Mouse (Mus musculus) mesoderm, embryonic 11.5 days (tissue): ENCODE results near the gene Clba1.

Experiments
- DNase-seq: peaks from one replicate; pipeline ENCODE4 v3.0.0-alpha.2; 2012; ENCODE audit warnings: low read depth, low spot score

Clba1 gene

GRCm38 (mm10) chr12:112808587-112809364 is at the start of gene Clba1:
Gene Clba1, plus strand, starts transcription at chr12:112808937.
- DNase-seq, result peak; percentile 95

DNA sequence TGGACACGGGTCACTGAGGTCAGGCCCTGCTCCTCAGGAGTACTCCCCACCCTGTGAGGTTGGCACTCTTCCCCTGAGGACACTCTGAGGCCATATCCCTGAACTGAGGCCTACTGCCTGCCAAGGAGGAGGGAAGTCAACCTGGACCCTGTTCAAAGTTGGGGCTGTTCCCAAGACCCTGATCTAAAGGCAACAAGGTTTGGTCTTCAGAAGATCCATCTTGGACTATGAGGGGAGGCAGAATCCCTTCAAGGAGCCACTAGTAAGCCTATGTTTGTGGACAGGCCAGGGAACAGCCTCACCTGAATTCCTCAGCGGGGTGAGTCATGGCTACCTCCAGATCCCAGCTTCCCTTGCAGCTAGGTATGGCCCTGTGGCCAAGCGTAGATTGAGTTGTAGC is 49.3 kb upstream of the Clba1 start:
- DNase-seq, result no peak

DNA sequence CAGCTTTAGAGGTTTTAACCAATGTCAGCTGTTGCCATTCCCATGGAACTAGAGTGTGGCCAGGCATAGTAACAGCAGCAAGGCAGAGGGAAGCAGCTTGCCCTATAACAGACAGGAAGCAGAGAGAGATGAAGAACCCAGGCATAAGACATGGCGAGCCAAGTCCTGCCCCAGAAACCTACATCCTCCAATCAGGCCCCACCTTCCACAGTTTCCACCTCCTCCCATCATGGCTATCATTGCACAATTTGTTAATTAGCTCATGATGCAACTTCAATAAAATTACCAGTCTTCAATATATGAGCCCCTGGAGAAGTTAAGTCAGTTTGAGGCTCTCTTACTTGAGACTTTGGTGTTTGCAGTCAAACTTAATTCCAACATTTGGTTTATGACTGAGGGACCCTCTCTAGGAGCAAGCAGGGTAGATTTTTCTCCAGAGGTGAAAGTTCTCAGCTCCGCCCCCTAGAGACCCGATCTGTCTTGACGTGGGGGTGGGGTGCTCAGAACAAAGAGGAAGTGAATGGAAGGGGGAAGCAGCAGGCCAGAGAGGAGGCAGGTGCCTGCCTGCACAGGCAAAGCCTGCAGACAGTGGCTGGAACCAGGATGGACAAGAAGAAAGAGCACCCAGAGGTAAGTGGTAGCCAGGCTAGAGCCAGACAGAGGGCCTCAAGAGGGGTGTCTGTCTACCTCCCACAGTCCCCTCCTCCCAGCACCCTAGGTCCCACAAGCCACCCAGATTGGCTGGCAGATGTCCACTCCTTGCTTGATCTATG is 48.4 kb upstream of the Clba1 start, which contains the start of gene Pld4:
TSS of gene Pld4 (plus strand) at position 502 of the 773 bp plus-strand sequence.
- no peak for DNase-seq

GRCm38 (mm10) chr12:112761411-112761810 is 47.3 kb upstream of the Clba1 start:
- no peak for DNase-seq

DNA sequence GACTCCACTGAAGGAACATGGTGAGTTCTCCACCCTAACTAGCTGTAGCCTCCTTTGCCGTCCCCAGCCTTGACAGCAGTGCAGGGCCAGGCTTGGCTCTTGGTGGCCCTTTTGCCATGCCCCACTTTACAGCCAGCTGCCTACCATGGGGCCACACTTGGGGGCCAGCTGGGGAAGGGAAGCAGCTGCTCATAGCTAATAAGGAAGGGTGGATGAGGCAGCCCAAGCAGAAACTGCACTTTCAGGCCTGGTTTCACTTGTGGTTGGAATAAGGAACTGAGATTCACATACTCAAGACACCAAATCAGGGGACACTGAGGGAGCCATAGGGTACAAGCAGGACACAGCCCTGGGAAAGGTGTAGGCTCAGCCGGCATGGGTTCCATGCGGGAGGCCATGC is 46.7 kb upstream of the Clba1 start:
- no peak for DNase-seq

DNA sequence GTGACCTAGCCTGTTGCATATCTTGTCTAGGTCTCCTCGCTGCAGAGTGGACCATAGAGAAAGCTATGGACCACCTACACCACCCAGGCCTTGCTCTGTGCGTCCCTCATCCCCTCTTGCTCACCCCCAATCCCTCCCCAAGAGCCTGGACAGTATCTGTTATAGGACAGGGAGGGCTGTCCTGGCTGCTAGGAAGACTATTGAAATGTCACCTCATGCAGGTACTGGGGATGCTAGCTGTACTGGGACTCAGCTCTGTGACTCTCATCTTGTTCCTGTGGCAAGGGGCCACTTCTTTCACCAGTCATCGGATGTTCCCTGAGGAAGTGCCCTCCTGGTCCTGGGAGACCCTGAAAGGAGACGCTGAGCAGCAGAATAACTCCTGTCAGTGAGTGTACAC is 45.6 kb upstream of the Clba1 start:
- no peak for DNase-seq

DNA sequence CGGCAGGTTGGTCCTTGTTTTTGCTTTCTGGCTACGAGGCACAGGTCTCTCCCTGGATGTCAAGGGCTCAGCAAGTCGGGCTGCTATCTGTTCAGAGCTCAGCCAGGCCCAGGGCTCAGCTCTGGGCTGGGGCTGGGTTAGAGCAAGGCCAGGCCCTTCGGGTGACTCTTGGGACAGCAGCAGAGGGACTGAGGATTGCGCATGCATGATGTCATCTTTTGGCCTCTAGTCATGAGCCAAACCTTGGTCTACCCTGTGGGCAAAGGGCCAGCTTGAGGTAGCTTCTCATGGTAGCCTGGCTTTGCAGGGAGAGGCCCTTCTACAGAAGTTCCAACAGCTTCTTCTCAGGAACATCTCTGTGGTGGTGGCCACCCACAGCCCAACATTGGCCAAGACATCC is 44.6 kb upstream of the Clba1 start:
- DNase-seq, result no peak

DNA sequence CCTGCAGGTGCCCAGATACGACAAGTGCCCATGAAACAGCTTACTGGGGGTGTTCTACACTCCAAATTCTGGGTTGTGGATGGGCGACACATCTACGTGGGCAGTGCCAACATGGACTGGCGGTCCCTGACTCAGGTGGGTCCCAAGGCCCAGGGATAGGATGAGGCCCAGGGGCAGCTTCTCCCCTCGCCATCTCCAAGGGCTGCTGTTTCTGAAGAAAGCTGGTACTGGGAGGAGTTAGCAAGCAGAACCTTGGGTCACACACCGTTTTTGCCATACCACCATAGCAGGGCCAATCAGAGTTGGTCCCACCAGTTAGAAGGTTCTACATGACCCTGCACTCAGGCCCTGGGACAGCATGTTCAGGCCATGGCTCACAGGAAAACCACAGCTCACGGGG is 43.7 kb upstream of the Clba1 start:
- DNase-seq, result no peak

GRCm38 (mm10) chr12:112766586-112766985 is 42.2 kb upstream of the Clba1 start:
- no peak for DNase-seq

DNA sequence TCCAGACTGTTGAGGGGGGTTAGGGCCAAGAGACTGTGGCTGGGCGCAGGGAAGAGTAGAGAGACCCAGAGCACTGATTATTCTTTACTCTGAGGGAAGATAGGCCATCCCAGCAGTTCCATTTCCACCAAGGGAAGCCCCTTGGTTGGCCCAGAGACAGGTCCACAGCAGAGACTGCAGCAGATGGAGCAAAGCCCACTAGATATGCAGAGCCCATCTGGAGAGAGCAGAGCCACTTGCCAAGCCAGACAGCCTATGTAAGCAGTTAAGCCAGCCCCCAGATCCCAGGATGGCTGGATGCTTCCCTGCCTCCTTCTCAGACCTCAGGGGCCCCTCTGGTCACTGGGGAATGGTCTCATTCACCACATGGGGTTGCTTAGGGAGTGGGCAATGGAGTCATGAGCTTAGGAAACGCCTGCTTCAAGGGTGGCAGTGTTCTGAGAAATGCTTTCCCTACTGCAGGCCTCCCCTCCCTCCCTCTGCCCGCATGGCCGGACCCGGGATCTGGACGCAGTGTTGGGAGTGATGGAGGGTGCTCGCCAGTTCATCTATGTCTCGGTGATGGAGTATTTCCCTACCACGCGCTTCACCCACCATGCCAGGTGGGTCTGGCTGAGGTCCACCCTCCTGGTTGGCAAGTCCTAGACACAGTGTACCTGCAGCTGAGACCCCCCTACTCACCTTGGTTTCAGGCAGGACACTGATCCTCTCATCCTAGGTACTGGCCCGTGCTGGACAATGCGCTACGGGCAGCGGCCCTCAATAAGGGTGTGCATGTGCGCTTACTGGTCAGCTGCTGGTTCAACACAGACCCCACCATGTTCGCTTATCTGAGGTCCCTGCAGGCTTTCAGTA is 41.5 kb upstream of the Clba1 start:
- DNase-seq, result no peak

- DNase-seq, result no peak
These were observed 40.6 kb upstream of the Clba1 start for GRCm38 (mm10) chr12:112768166-112768565.

- DNase-seq, result peak; percentile 39
These were observed 39.7 kb upstream of the Clba1 start for GRCm38 (mm10) chr12:112769031-112769430.

GRCm38 (mm10) chr12:112769751-112770150 is 39.0 kb upstream of the Clba1 start:
- no peak for DNase-seq

GRCm38 (mm10) chr12:112770396-112770795 is 38.3 kb upstream of the Clba1 start:
- no peak for DNase-seq

DNA sequence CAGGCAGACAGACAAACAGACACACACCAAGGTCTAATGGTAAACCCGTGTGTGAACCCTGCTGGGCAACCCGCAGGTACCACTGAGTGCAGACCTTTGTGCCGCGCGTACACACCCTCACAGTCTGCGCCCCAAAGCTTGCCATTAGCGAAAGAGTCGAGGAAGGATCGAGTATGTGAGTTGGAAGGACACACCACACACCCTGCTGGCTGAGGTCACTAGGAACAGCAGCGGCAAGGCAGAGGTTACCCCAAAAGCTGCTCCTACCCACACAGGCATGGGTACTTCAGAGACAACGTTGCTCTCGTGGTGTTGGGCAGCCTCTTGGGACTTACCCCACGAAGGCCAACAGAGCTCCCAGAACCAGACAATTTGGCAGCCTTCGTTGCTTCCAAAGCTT is 36.4 kb upstream of the Clba1 start:
- DNase-seq, result no peak

DNA sequence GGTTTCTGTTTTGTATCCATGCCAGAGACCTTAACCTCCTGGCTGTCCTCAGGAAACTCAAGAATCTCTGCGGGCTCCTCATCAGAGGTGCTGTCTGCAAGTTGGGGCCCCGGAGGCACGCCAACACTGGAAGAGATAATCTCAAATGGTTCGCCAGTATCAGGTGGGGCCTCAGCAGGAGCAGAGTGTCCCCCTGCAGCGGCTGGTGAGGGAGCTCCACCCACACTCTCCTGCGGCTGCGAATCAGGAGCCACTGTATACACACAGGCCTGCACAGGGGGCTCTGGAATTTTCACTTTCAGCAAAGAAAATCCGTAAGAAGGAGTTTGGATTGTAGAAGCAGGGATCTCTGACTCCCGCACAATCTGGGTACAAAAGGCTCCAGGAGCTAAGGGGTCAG is 35.4 kb upstream of the Clba1 start:
- DNase-seq, result no peak

DNA sequence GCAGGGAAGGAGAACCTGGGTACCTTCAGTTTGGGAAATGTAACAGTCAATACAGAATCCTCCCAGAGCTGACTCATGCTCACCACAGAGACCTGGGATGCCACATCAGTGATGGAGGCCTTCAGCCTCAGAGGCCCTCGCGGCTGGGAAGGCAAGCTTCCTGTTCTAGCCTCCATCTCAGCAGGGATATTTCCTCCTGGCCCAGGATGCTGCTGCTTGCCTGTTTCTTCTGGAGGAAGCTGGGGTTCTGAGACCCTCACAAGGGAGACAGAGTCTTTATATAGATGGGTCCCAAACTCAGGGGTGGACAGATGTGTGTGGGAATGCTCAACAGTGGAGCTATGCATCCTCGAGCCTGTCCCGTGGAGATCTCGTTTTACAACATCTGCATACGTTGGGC is 34.7 kb upstream of the Clba1 start:
- DNase-seq, result no peak

DNA sequence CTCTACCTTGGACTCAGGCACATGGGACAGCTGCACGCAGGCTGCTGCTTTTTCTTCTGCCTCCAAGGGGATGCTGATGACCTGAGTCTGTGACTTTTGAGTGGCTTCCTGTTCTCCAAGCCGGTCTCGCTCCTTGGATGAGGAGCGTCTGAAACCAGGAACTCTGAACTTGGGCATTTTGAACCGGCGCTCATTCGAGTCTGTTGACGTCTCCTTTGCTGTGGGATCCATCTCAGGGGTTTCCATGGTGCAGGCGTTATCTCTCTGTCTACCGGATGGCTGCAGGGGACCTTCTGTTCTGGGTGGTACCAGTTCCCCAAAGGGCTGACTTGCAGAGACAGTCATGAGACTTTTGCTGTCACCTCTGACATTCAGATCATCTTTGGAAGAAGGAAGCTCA is 34.3 kb upstream of the Clba1 start:
- DNase-seq, result no peak

DNA sequence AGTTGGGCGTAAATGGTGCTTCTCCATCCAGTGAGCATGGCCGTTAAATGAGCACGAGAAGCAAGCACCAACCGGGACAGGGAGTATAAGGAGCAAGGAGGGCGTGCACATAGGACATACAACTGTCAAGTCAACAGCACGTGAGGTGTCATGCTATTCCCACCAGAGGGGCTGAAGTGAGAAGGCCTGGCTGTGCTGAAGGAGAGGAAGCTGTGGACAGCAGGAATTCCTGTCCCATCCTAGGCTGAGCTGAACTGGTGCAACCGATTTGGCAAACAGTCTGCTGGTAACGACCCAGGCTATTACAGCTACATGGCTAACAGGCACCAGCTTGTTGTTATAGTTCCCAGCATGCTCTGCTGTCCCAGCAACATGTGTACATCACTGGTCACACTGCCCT is 17.7 kb upstream of the Clba1 start:
- no peak for DNase-seq

GRCm38 (mm10) chr12:112793601-112794355 is 15.0 kb upstream of the Clba1 start:
- no peak for DNase-seq

- no peak for DNase-seq
These were observed 14.4 kb upstream of the Clba1 start for GRCm38 (mm10) chr12:112794356-112794816.
